Mouse (Mus musculus) erythroblast, embryonic 14.5 days (primary cell): Measurements from ENCODE around the gene Ppfia2.

ENCODE experiments used
- GATA1 ChIP-seq: IDR thresholded peaks from 2 replicates; pipeline ENCODE4 v1.6.1; 2012; ENCODE audit warnings: low read length, inconsistent platforms, mixed read lengths
- TAL1 ChIP-seq: IDR thresholded peaks from 3 replicates; pipeline ENCODE4 v1.6.1; 2012; ENCODE audit warnings: low read length, inconsistent platforms, mixed read lengths

- TF ChIP-seq GATA1 = no peak
- no peak for TF ChIP-seq TAL1
These were observed 488.9 kb downstream of the Ppfia2 start for GRCm38 (mm10) chr10:106959026-106959425.
